Mouse (Mus musculus) liver, embryonic 14.5 days (tissue): ENCODE results near the gene Mvp. TPM values are rescaled to one million over a fixed set of nuclear protein-coding genes. Genes with fewer than 3 reads are reported as not detected.

Experiments used
- ATAC-seq: fragments of 200-750 bp; cut with Nextera tagmentation; 2 replicates; pipeline ENCODE4 v1.8.0; 2017; ENCODE audit warnings: moderate number of reproducible peaks, mild to moderate bottlenecking, moderate library complexity; ENCODE audit not compliant: insufficient read depth
- DNase-seq, 3 experiments: peaks; one replicate each; pipeline ENCODE4 v3.0.0-alpha.2; 2012 to 2013; ENCODE audit warnings: low read depth in 3 of 3, low spot score in 3 of 3
- H3K27ac ChIP-seq: fragments of 300-500 bp; sonication (generic); 2 replicates; pipeline ENCODE4 v1.5.1; 2014; ENCODE audit warnings: moderate library complexity, mild to moderate bottlenecking, control low read depth, inconsistent platforms
- H3K27me3 ChIP-seq: fragments of 300-500 bp; sonication (generic); 2 replicates; pipeline ENCODE4 v1.6.1; 2014; ENCODE audit warnings: mild to moderate bottlenecking, low read length, moderate library complexity; ENCODE audit not compliant: control insufficient read depth, insufficient read depth
- H3K36me3 ChIP-seq: fragments of 300-500 bp; sonication (generic); replicated peaks from 2 replicates; pipeline ENCODE4 v1.6.1; 2014; ENCODE audit warnings: low read depth; ENCODE audit not compliant: control insufficient read depth, insufficient read depth
- H3K4me1 ChIP-seq, 2 experiments: fragments of 200-500 bp in 1 of 2; fragments of 300-500 bp in 1 of 2; sonication (generic) in 1 of 2; replicated peaks; 2 replicates each; pipeline ENCODE4 v1.6.1; 2012 to 2014; ENCODE audit warnings: antibody characterized with exemption in 1 of 2, inconsistent platforms in 1 of 2, low read length in 1 of 2; ENCODE audit not compliant: control insufficient read depth in 2 of 2, insufficient read depth in 2 of 2
- H3K4me2 ChIP-seq: fragments of 300-500 bp; sonication (generic); 2 replicates; pipeline ENCODE4 v1.6.1; 2014; ENCODE audit warnings: low read depth, mild to moderate bottlenecking, control low read depth, moderate library complexity
- H3K4me3 ChIP-seq, 2 experiments: fragments of 200-500 bp in 1 of 2; fragments of 300-500 bp in 1 of 2; sonication (generic) in 1 of 2; 2 replicates each; pipeline ENCODE4 v1.5.1; 2012 to 2014; ENCODE audit warnings: low read depth in 2 of 2, low read length in 2 of 2, mild to moderate bottlenecking in 2 of 2, control low read depth in 1 of 2, inconsistent platforms in 1 of 2, moderate library complexity in 1 of 2; ENCODE audit not compliant: insufficient read depth in 1 of 2
- H3K9ac ChIP-seq: fragments of 300-500 bp; sonication (generic); replicated peaks from 2 replicates; pipeline ENCODE4 v1.6.1; 2014; ENCODE audit warnings: mild to moderate bottlenecking, control low read depth, moderate library complexity
- H3K9me3 ChIP-seq: fragments of 300-500 bp; sonication (generic); 2 replicates; pipeline ENCODE4 v1.6.1; 2016; ENCODE audit warnings: low read length, mixed read lengths; ENCODE audit not compliant: control insufficient read depth
- CTCF ChIP-seq: IDR thresholded peaks from 2 replicates; pipeline ENCODE4 v1.5.1; 2016; ENCODE audit warnings: antibody characterized with exemption, low read depth, control low read depth
- EP300 ChIP-seq: IDR thresholded peaks from 2 replicates; pipeline ENCODE4 v1.6.1; 2016; ENCODE audit warnings: antibody characterized with exemption, low read depth
- WGBS: fragments of 180-500 bp; shearing (Covaris S2); extraction: QIAGEN DNeasy Blood & Tissue Kit; methylation state at CpG from one replicate; pipeline ENCODE4 v1.1.7; 2014; ENCODE audit not compliant: insufficient replicate concordance; 5-methylcytosine and 5-hydroxymethylcytosine counted together
- polyA plus RNA-seq, 2 experiments: library from polyadenylated mRNA; depleted of rRNA in 1 of 2; stranded (reverse) in 1 of 2; unstranded in 1 of 2; fragments of >200 nt; fragmentation: Nextera tagmentation in 1 of 2; extraction: Ambion mirVana in 1 of 2; gene quantifications; 2 replicates each; pipeline versions ENCODE4 v1.2.1 to v1.2.3; 2012 to 2014

Mvp gene
- polyA plus RNA-seq, 2 experiments, result 4.5 to 5.5 TPM

GRCm38 (mm10) chr7:126983113-126983512, 31.3 kb downstream of the Mvp start:
- no peaks in the 10 kb centered on the region for H3K4me1 ChIP-seq
- WGBS, result 71% methylated on average over 7 of the region's 7 CpGs
- H3K9me3 ChIP-seq, result no peaks in the 10 kb centered on the region
- peaks cover 19% of the 10 kb centered on the region for H3K36me3 ChIP-seq
- H3K27ac ChIP-seq, result no peak overlapping the region
- H3K27me3 ChIP-seq, result no peaks in the 10 kb centered on the region
- H3K4me2 ChIP-seq, result no peak overlapping the region
- no peak overlapping the region for H3K4me3 ChIP-seq
- no peak for ATAC-seq
- no peak for DNase-seq
- H3K9ac ChIP-seq, result no peak overlapping the region
- TF ChIP-seq EP300 (no peak), CTCF (no peak)

GRCm38 (mm10) chr7:126982054-126982453, 32.4 kb downstream of the Mvp start:
- H3K9ac ChIP-seq, result no peak overlapping the region
- ATAC-seq (no peak), DNase-seq (no peak)
- H3K4me2 ChIP-seq, result no peak overlapping the region
- H3K4me1 ChIP-seq, result peaks cover 4 to 6% of the 10 kb centered on the region in 2 experiments
- H3K9me3 ChIP-seq, result no peaks in the 10 kb centered on the region
- H3K36me3 ChIP-seq, result peaks cover 22% of the 10 kb centered on the region
- no peak overlapping the region for H3K4me3 ChIP-seq
- TF ChIP-seq CTCF (no peak), EP300 (no peak)
- WGBS, result 33% methylated on average over 4 of the region's 4 CpGs
- no peaks in the 10 kb centered on the region for H3K27me3 ChIP-seq
- no peak overlapping the region for H3K27ac ChIP-seq

DNA sequence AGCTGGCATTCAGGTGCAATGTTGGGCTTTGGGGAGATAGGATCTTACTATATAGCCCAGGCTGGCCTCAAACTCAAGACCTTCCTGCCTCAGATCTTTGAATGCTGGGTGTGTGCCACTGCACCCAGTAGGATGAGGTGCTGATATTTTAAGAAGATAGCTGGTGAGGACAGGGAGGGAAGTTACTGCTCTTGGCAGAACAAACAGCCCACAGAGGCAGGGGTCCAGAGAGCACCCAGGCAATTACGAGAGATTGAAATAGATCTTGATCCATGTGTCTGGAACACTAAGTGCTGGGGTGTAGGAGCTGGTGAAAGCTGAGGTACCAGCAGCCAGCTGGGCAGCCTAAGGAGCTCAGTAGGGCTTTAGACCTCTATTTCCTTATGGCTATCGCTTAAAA, 32.8 kb downstream of the Mvp start:
- H3K36me3 ChIP-seq, result peaks cover 22% of the 10 kb centered on the region
- WGBS, result 65% methylated on average over 2 of the region's 2 CpGs
- no peak for TF ChIP-seq EP300
- no peak for TF ChIP-seq CTCF

DNA sequence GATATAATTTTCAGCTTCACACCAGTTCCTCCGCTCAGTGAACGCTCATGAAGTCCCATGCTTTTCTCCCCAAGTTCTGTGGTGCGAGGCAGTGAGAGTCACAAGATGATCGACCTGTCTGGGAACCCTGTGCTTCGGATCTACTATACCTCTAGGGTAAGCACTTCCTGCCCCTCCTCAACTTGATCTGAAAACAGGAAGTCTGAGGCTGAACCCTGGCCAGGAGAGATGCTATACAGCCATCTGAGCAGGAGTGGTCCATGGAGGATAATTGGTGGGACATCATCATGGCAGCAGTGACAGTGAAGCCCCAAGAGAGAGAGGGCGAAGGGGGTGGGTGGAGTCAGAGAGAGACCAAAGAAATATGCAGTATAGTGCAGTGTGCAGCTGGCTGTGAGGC, 35.6 kb downstream of the Mvp start:
- no peak for ATAC-seq
- no peak overlapping the region for H3K9ac ChIP-seq

More for the DNA sequence above, 32.8 kb downstream of the Mvp start:
- Histone ChIP-seq H3K9ac (no peak overlapping the region), H3K9me3 (no peaks in the 10 kb centered on the region), H3K27ac (no peak overlapping the region), H3K4me3 (no peak overlapping the region), H3K4me1 (peaks cover 5 to 7% of the 10 kb centered on the region in 2 experiments), H3K27me3 (no peaks in the 10 kb centered on the region), H3K4me2 (no peak overlapping the region)
- no peak for ATAC-seq
- DNase-seq, result no peak

DNA sequence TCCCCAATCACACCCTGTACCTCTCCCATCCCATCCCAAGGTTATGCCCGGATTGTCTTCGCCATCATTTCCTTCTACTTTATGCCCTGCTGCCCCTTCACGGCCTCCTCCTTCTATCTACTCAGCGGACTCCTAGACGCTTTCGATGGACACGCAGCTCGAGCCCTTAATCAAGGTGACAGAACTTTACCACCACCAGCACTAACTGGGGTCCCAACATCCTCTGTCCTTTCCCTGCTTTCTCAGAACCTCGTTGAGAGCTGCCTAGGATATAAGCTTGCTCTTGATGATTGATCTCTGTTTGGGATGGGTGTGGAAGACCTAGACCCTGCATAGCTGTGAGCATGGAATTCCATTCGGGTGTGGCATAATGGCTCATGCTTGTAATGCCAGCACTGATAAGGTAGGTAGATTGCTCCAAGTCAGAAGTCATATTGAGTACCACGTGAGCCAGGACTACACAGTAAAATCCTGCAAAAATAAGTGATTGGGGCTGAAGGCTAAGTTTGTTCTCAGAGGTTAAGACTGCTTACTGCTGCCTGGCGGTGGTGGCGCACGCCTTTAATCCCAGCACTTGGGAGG, 37.5 kb downstream of the Mvp start:
- Histone ChIP-seq H3K27me3 (no peaks in the 10 kb centered on the region), H3K27ac (peak overlapping the region; percentile 77), H3K9ac (peak overlapping the region; percentile 81), H3K36me3 (peaks cover 22% of the 10 kb centered on the region), H3K9me3 (no peaks in the 10 kb centered on the region), H3K4me3 (peak overlapping the region; percentile 70 to 88), H3K4me1 (peaks cover 10 to 12% of the 10 kb centered on the region in 2 experiments), H3K4me2 (peak overlapping the region; percentile 77)
- TF ChIP-seq CTCF (no peak), EP300 (no peak)
- ATAC-seq (no peak), DNase-seq (peak; percentile 19 to 38 (median 23))
- 21% methylated on average over 14 of the region's 14 CpGs for WGBS

More for the DNA sequence above, 35.6 kb downstream of the Mvp start:
- Histone ChIP-seq H3K27me3 (no peaks in the 10 kb centered on the region), H3K4me1 (peaks cover 10 to 12% of the 10 kb centered on the region in 2 experiments), H3K36me3 (peaks cover 22% of the 10 kb centered on the region), H3K4me3 (no peak overlapping the region), H3K9me3 (no peaks in the 10 kb centered on the region), H3K4me2 (no peak overlapping the region), H3K27ac (no peak overlapping the region)
- WGBS, result 80% methylated on average over 6 of the region's 6 CpGs
- TF ChIP-seq EP300, result no peak
- no peak for TF ChIP-seq CTCF
- no peak for DNase-seq
